Mouse (Mus musculus) kidney, postnatal 0 days (tissue): ENCODE measurements around the gene 1700123O20Rik. TPM values are rescaled to one million over a fixed set of nuclear protein-coding genes. Genes with fewer than 3 reads are reported as not detected.

Source experiments
- ATAC-seq: fragments of 200-750 bp; cut with Nextera tagmentation; replicated peaks from 2 replicates; pipeline ENCODE4 v1.8.0; 2017; ENCODE audit warnings: low read depth, moderate number of reproducible peaks, moderate TSS enrichment, moderate library complexity; ENCODE audit not compliant: low FRiP score
- DNase-seq: peaks from one replicate; pipeline ENCODE4 v3.0.0-alpha.2; 2016; ENCODE audit warnings: low spot score
- H3K27ac ChIP-seq: fragments of 300-500 bp; sonication (generic); 2 replicates; pipeline ENCODE4 v1.5.1; 2014; ENCODE audit warnings: mild to moderate bottlenecking
- H3K27me3 ChIP-seq: fragments of 300-500 bp; sonication (generic); 2 replicates; pipeline ENCODE4 v1.6.1; 2014; ENCODE audit warnings: low read length, mixed read lengths; ENCODE audit not compliant: insufficient read depth
- H3K36me3 ChIP-seq: fragments of 300-500 bp; sonication (generic); 2 replicates; pipeline ENCODE4 v1.6.1; 2014; ENCODE audit warnings: low read length, mixed read lengths; ENCODE audit not compliant: insufficient read depth
- H3K4me1 ChIP-seq: fragments of 300-500 bp; sonication (generic); replicated peaks from 2 replicates; pipeline ENCODE4 v1.6.1; 2014; ENCODE audit warnings: antibody characterized with exemption, low read length, mixed read lengths; ENCODE audit not compliant: insufficient read depth
- H3K4me2 ChIP-seq: fragments of 300-500 bp; sonication (generic); 2 replicates; pipeline ENCODE4 v1.6.1; 2014; ENCODE audit warnings: mild to moderate bottlenecking, low read length, moderate library complexity, mixed read lengths
- H3K4me3 ChIP-seq: fragments of 300-500 bp; sonication (generic); replicated peaks from 2 replicates; pipeline ENCODE4 v1.5.1; 2014; ENCODE audit warnings: low read depth, low read length
- H3K9ac ChIP-seq: fragments of 300-500 bp; sonication (generic); 2 replicates; pipeline ENCODE4 v1.6.1; 2014; ENCODE audit warnings: low read depth, low read length
- H3K9me3 ChIP-seq: fragments of 300-500 bp; sonication (generic); replicated peaks from 2 replicates; pipeline ENCODE4 v1.6.1; 2016; ENCODE audit warnings: low read length, inconsistent platforms, mixed read lengths
- CTCF ChIP-seq: IDR thresholded peaks from 2 replicates; pipeline ENCODE4 v1.5.1; 2016; ENCODE audit warnings: antibody characterized with exemption, low read depth, mild to moderate bottlenecking, moderate library complexity
- WGBS: fragments of 180-500 bp; shearing (Covaris S2); extraction: QIAGEN DNeasy Blood & Tissue Kit; methylation state at CpG from one replicate; pipeline ENCODE4 v1.1.7; 2014; 5-methylcytosine and 5-hydroxymethylcytosine counted together
- microRNA-seq: library from miRNA; unstranded; fragments of <30 nt; microRNA quantifications from one replicate; pipeline ENCODE4, GENCODE M21; 2016
- polyA plus RNA-seq: library from polyadenylated mRNA; unstranded; fragments of >200 nt; fragmentation: Nextera tagmentation; extraction: Ambion mirVana; gene quantifications from 2 replicates; pipeline ENCODE4 v1.2.1, GENCODE M21; 2015

1700123O20Rik gene
- polyA plus RNA-seq, 1 experiment from 2014 or later: 102 TPM

DNA sequence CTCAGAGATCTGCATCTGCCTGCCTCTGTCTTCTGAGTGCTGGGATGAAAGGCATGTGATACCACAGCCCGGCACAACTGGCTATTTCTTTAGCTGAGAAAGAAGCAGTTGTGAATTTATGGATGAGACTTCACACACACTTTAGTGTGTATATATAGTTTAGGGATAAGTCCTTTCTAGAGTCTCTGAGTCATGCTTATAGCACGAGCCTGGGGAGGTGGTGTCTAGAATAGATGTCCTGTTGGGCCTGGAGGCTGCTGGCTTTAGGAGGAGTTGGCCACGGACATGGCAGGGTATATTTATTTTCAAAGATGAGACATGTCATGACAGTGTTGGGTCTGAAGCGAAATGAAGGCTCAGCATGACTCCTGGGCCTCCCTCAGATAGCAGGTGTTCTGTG lies 48.0 kb downstream of the 1700123O20Rik start:
- H3K4me1 ChIP-seq: no peaks in the 10 kb centered on the region
- ATAC-seq (no peak), DNase-seq (no peak)
- no peak overlapping the region for H3K9ac ChIP-seq
- no peaks in the 10 kb centered on the region for H3K36me3 ChIP-seq
- WGBS: 70% methylated on average over 4 of the region's 4 CpGs
- no peak overlapping the region for H3K27ac ChIP-seq
- H3K4me3 ChIP-seq: no peak overlapping the region
- H3K4me2 ChIP-seq: no peak overlapping the region
- no peaks in the 10 kb centered on the region for H3K27me3 ChIP-seq
- TF ChIP-seq CTCF: no peak
- H3K9me3 ChIP-seq: no peaks in the 10 kb centered on the region

DNA sequence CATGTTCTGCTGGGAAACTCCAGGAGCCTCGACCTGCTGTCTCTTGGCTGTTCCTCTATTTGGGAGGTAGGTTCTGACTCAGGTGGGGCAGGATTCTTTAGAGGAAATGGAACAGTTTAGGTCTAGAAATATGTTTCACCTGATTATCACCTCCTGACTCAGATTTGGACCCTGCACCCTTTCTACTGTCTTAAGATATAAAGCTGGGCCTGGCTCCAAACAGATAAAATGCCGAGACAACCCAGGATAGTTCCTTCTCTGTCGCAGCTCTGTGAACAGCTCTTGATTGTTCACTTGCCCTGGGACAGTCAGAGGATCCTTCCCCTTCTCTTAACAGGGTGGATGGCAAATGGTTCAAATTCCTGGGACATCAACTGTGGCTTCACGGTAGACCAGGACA lies 49.2 kb downstream of the 1700123O20Rik start:
- Histone ChIP-seq H3K36me3 (no peaks in the 10 kb centered on the region), H3K4me2 (no peak overlapping the region), H3K9ac (no peak overlapping the region), H3K4me3 (no peak overlapping the region), H3K27ac (no peak overlapping the region), H3K4me1 (no peaks in the 10 kb centered on the region), H3K9me3 (no peaks in the 10 kb centered on the region), H3K27me3 (no peaks in the 10 kb centered on the region)
- no peak for DNase-seq
- no peak for ATAC-seq
- 73% methylated on average over 4 of the region's 4 CpGs for WGBS
- TF ChIP-seq CTCF: no peak

DNA sequence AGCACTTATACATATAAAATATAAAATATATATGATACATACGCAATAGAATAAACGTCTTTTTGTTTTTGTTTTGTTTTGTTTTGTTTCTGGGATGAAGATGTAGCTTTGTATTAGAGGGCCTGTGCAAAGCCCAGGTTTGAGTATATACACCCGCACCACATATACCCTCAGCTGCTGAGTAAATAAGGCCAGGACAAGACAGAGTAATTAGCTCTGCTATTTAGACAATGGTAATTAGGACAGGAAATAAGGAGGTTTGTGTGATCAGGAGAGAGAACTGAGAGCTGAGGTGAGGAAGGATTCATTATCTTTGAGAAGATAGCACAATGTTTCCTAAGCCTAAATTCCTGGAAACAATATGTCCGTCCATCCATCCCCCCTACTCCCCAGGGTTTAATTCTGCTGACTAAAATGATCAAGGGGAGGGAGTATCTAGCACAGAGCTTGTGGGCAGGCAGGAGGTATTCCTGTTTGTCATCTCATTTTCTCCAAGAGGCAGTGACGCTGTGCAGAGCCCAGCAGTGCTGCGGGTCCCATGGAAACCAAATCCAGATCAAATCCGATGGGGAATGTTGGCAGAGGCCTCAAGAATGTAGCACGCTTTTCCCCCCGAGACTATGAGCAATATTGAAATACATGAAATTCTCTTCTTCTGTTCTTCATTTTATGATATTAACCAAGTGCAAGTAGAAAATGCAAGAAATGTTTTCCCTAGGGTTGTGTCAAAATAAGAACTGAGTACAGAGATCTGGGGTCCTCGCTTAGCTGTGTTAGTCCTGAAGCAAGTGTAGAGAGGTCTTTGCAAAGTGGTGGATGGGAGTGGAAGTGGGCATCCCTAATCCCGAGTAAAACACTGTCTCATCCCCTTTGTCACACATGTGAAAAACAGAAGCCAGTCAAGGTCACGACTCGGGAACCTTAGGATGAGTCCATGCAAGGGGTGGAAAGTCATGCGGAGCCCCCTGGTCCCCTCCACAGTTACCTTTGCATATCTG lies 50.8 kb downstream of the 1700123O20Rik start:
- H3K9ac ChIP-seq: no peak overlapping the region
- H3K4me3 ChIP-seq: no peak overlapping the region
- DNase-seq (no peak), ATAC-seq (no peak)
- no peaks in the 10 kb centered on the region for H3K36me3 ChIP-seq
- H3K4me1 ChIP-seq: no peaks in the 10 kb centered on the region; the same call in 1 of the 2 replicates
- no peaks in the 10 kb centered on the region for H3K27me3 ChIP-seq
- 77% methylated on average over 14 of the region's 14 CpGs for WGBS
- H3K4me2 ChIP-seq: no peak overlapping the region
- TF ChIP-seq CTCF: no peak
- no peaks in the 10 kb centered on the region for H3K9me3 ChIP-seq
- H3K27ac ChIP-seq: no peak overlapping the region

GRCm38 (mm10) chr14:54737634-54738033 lies 51.6 kb downstream of the 1700123O20Rik start:
- no peak overlapping the region for H3K4me2 ChIP-seq
- H3K9me3 ChIP-seq: no peaks in the 10 kb centered on the region
- TF ChIP-seq CTCF: no peak
- ATAC-seq (no peak), DNase-seq (no peak)
- WGBS: 77% methylated on average over 10 of the region's 10 CpGs
- no peaks in the 10 kb centered on the region for H3K36me3 ChIP-seq
- no peak overlapping the region for H3K4me3 ChIP-seq
- no peaks in the 10 kb centered on the region for H3K27me3 ChIP-seq
- H3K27ac ChIP-seq: no peak overlapping the region
- no peak overlapping the region for H3K9ac ChIP-seq
- H3K4me1 ChIP-seq: no peaks in the 10 kb centered on the region; the same call in 1 of the 2 replicates

Small RNA genes lying within 50 kb of the gene (microRNA-seq; reads per million reads assigned to microRNA genes)
- 0.60 reads per million for gene Mir6948

Other genes with a start within 250 kb of the 1700123O20Rik start
- gene Lrp10, start 222.1 kb upstream of the 1700123O20Rik start, polyA plus RNA-seq: 76.5 and 78.4 TPM in 2 replicates
- gene Rem2, start 210.1 kb upstream of the 1700123O20Rik start, polyA plus RNA-seq: 4.3 and 4.4 TPM in 2 replicates
- gene Prmt5, start 168.7 kb upstream of the 1700123O20Rik start, polyA plus RNA-seq: 52.2 and 60.1 TPM in 2 replicates
- gene Haus4, start 131.6 kb upstream of the 1700123O20Rik start, polyA plus RNA-seq: 41.6 and 46.4 TPM in 2 replicates
- 34.6 and 40.9 TPM in 2 replicates for gene Ajuba, start 108.7 kb upstream of the 1700123O20Rik start, polyA plus RNA-seq
- 6.4 TPM in 2 replicates for gene 4931414P19Rik, start 80.2 kb upstream of the 1700123O20Rik start, polyA plus RNA-seq
- 370 and 387 TPM in 2 replicates for gene Psmb5, start 68.2 kb upstream of the 1700123O20Rik start, polyA plus RNA-seq
- gene Psmb11, start 64.8 kb upstream of the 1700123O20Rik start, polyA plus RNA-seq: 0.13 TPM in 1 of 2 replicates, not detected in the other
- not detected in 2 replicates for gene Gm17606, start 45.3 kb upstream of the 1700123O20Rik start, polyA plus RNA-seq
- gene Cdh24, start 44.9 kb upstream of the 1700123O20Rik start, polyA plus RNA-seq: 1.4 and 1.6 TPM in 2 replicates
- 86.7 and 90.1 TPM in 2 replicates for gene Acin1, start 715 bp downstream of the 1700123O20Rik start, polyA plus RNA-seq
- 0.07 TPM in 1 of 2 replicates, not detected in the other for gene Gm29776, start 12.6 kb downstream of the 1700123O20Rik start, polyA plus RNA-seq
- not detected in 2 replicates for gene Cebpe, start 26.0 kb downstream of the 1700123O20Rik start, polyA plus RNA-seq
- 25.4 and 25.7 TPM in 2 replicates for gene Slc7a8, start 95.7 kb downstream of the 1700123O20Rik start, polyA plus RNA-seq
- gene Rnf212b, start 127.9 kb downstream of the 1700123O20Rik start, polyA plus RNA-seq: 0.80 and 1.2 TPM in 2 replicates
- 18.7 and 19.9 TPM in 2 replicates for gene Homez, start 184.7 kb downstream of the 1700123O20Rik start, polyA plus RNA-seq
- gene Ppp1r3e, start 191.3 kb downstream of the 1700123O20Rik start, polyA plus RNA-seq: 3.1 and 4.2 TPM in 2 replicates
- gene Bcl2l2, start 197.2 kb downstream of the 1700123O20Rik start, polyA plus RNA-seq: 5.3 and 5.6 TPM in 2 replicates
- 1.7 and 2.5 TPM in 2 replicates for gene Gm20521, start 197.2 kb downstream of the 1700123O20Rik start, polyA plus RNA-seq
- 113 and 123 TPM in 2 replicates for gene Pabpn1, start 206.3 kb downstream of the 1700123O20Rik start, polyA plus RNA-seq
- gene Slc22a17, start 226.9 kb downstream of the 1700123O20Rik start, polyA plus RNA-seq: 39.9 and 48.1 TPM in 2 replicates
- 15.0 and 16.0 TPM in 2 replicates for gene Efs, start 239.9 kb downstream of the 1700123O20Rik start, polyA plus RNA-seq
- gene Il25, start 246.5 kb downstream of the 1700123O20Rik start, polyA plus RNA-seq: 0.11 TPM in 1 of 2 replicates, not detected in the other